Comparison of ENCODE assay signal across 16 mouse cellular contexts in genomic region chr9:46423184-46423967, GRCm38 (mm10).
A peak's percentile ranks its signal among the peaks of the same experiment; 100 is the strongest.
DNase-seq lines count a peak whose midpoint lies in the region; ATAC-seq and TF ChIP-seq lines count a peak whose summit lies in the region.
"Had no signal": no experiment of that assay in that cellular context is flagged by ENCODE, and none has a peak within 500 bp of the region (broad histone marks: within the 10 kb centered on the region; RNA-seq: fewer than 3 reads in every experiment).

No protein-coding gene starts in this region.

- H3K79me2 ChIP-seq in MEL (ENCODE audit: control insufficient read depth, insufficient read depth, low read length, poor library complexity) = no peaks in the 10 kb centered on the region

- no peak overlapping the region for H3K4me3 ChIP-seq in midbrain, postnatal 0 days (ENCODE audit: low read depth, low read length)
- H3K4me3 ChIP-seq in midbrain, embryonic 11.5 days (ENCODE audit: low read depth, low read length) = no peak overlapping the region
- H3K4me3 ChIP-seq in MEL (ENCODE audit: control insufficient read depth in 1 of 2, insufficient read depth in 1 of 2, low read depth in 2 of 2, low read length in 2 of 2) = no peak overlapping the region
- H3K4me3 ChIP-seq: erythroblast, embryonic 14.5 days; limb, embryonic 15.5 days had no signal

- H3K27me3 ChIP-seq in midbrain, postnatal 0 days (ENCODE audit: insufficient read depth, low read length) = no peaks in the 10 kb centered on the region
- no peaks in the 10 kb centered on the region for H3K27me3 ChIP-seq in midbrain, embryonic 11.5 days (ENCODE audit: control insufficient read depth, insufficient read depth, low read length)
- H3K27me3 ChIP-seq in MEL (ENCODE audit: control insufficient read depth in 1 of 2, insufficient read depth in 2 of 2, low read length in 2 of 2) = no peaks in the 10 kb centered on the region

- no peaks in the 10 kb centered on the region for H3K9me3 ChIP-seq in midbrain, postnatal 0 days (ENCODE audit: low read length)
- H3K9me3 ChIP-seq in midbrain, embryonic 11.5 days (ENCODE audit: control insufficient read depth, low read length) = no peaks in the 10 kb centered on the region
- H3K9me3 ChIP-seq in MEL (replicated peaks; ENCODE audit: insufficient read depth, low read length) = no peaks in the 10 kb centered on the region
- H3K9me3 ChIP-seq: limb, embryonic 15.5 days had no signal

- no peaks in the 10 kb centered on the region for H3K36me3 ChIP-seq in midbrain, postnatal 0 days (ENCODE audit: insufficient read depth, low read length)
- H3K36me3 ChIP-seq in midbrain, embryonic 11.5 days (ENCODE audit: control insufficient read depth, insufficient read depth, low read length) = no peaks in the 10 kb centered on the region
- H3K36me3 ChIP-seq in MEL (ENCODE audit: control insufficient read depth in 1 of 2, insufficient read depth in 2 of 2, low read length in 2 of 2) = no peaks in the 10 kb centered on the region
- H3K36me3 ChIP-seq: limb, embryonic 15.5 days had no signal

- H3K4me2 ChIP-seq in midbrain, postnatal 0 days (ENCODE audit: low read depth, low read length, poor library complexity, severe bottlenecking) = no peak overlapping the region
- H3K4me2 ChIP-seq in midbrain, embryonic 11.5 days = no peak overlapping the region
- H3K4me2 ChIP-seq: limb, embryonic 15.5 days had no signal

- peaks cover 5% of the 10 kb centered on the region for H3K4me1 ChIP-seq in midbrain, postnatal 0 days (ENCODE audit: insufficient read depth, low read length)
- no peaks in the 10 kb centered on the region for H3K4me1 ChIP-seq in midbrain, embryonic 11.5 days (ENCODE audit: control insufficient read depth, insufficient read depth, low read length)
- H3K4me1 ChIP-seq in MEL (ENCODE audit: control insufficient read depth in 1 of 2, insufficient read depth in 2 of 2, low read length in 2 of 2) = no peaks in the 10 kb centered on the region
- H3K4me1 ChIP-seq: limb, embryonic 15.5 days had no signal

- no peak overlapping the region for H3K9ac ChIP-seq in midbrain, postnatal 0 days (replicated peaks; ENCODE audit: low read length, poor library complexity, severe bottlenecking)
- H3K9ac ChIP-seq in midbrain, embryonic 11.5 days (ENCODE audit: low read length) = no peak overlapping the region
- no peak overlapping the region for H3K9ac ChIP-seq in MEL (ENCODE audit: control insufficient read depth, low read depth, low read length, poor library complexity, severe bottlenecking)
- H3K9ac ChIP-seq: limb, embryonic 15.5 days had no signal

- TF ChIP-seq EP300 in MEL (IDR thresholded peaks at IDR 0.05; ENCODE audit: low read depth in 1 of 2, low read length in 2 of 2) = no peak

- WGBS in midbrain, postnatal 0 days = 77% methylated on average over 12 of the region's 12 CpGs
- 86% methylated on average over 12 of the region's 12 CpGs for WGBS in midbrain, embryonic 11.5 days

- TF ChIP-seq RAD21 in MEL (IDR thresholded peaks at IDR 0.05; ENCODE audit: low read depth, low read length) = no peak

- no peak for ATAC-seq in midbrain, postnatal 0 days (ENCODE audit: low FRiP score)
- no peak for ATAC-seq in midbrain, embryonic 11.5 days (ENCODE audit: low FRiP score)
- ATAC-seq: intestine, embryonic 16.5 days; lung, postnatal 0 days had no signal

- no peak for TF ChIP-seq POLR2A in MEL (IDR thresholded peaks at IDR 0.05; ENCODE audit: control insufficient read depth in 1 of 2, insufficient read depth in 1 of 2, low read depth in 1 of 2, low read length in 2 of 2, poor library complexity in 1 of 2)
- TF ChIP-seq POLR2A in brain, embryonic 14.5 days (IDR thresholded peaks at IDR 0.05; ENCODE audit: borderline replicate concordance, extremely low read depth, insufficient read depth, insufficient read length, poor library complexity, severe bottlenecking) = no peak

- peak; percentile 31 for DNase-seq in midbrain, postnatal 0 days (ENCODE audit: low spot score)
- no peak for DNase-seq in midbrain, embryonic 11.5 days (ENCODE audit: low spot score, missing footprints)
- DNase-seq in MEL (ENCODE audit: low read depth, low spot score) = peak; percentile 6
- DNase-seq in brain, embryonic 14.5 days (ENCODE audit: low read depth) = peak; percentile 26
- DNase-seq in mesoderm, embryonic 11.5 days (ENCODE audit: low read depth, low spot score) = peak; percentile 45
- DNase-seq in testis, postnatal 14 days (ENCODE audit: low spot score) = no peak
- no peak for DNase-seq in B cell, adult 2 months
- no peak for DNase-seq in thymus, postnatal 14 days
- DNase-seq: cerebellum, adult 18-20 months; kidney, postnatal 36 days; midbrain, embryonic 14.5 days; thymus, postnatal 36 days had no signal

- H3K27ac ChIP-seq in midbrain, postnatal 0 days (ENCODE audit: low read depth, low read length) = no peak overlapping the region
- no peak overlapping the region for H3K27ac ChIP-seq in midbrain, embryonic 11.5 days (ENCODE audit: low read depth, low read length)
- H3K27ac ChIP-seq in MEL (ENCODE audit: control insufficient read depth, low read depth, low read length) = no peak overlapping the region
- H3K27ac ChIP-seq: limb, embryonic 15.5 days had no signal

- TF ChIP-seq CTCF in midbrain, postnatal 0 days (IDR thresholded peaks at IDR 0.05) = no peak
- no peak for TF ChIP-seq CTCF in MEL (IDR thresholded peaks at IDR 0.05 in 2 of 3, conservative IDR thresholded peaks at IDR 0.05 in 1 of 3; ENCODE audit: control insufficient read depth in 1 of 3, insufficient read depth in 1 of 3, low read depth in 2 of 3, low read length in 3 of 3, poor library complexity in 1 of 3, severe bottlenecking in 1 of 3)
- TF ChIP-seq CTCF in brain, embryonic 14.5 days (IDR thresholded peaks at IDR 0.05; ENCODE audit: borderline replicate concordance, extremely low read depth, insufficient read depth, insufficient read length) = no peak

TF ChIP-seq in MEL, 35 proteins besides CTCF, POLR2A, EP300 and RAD21:
- TF ChIP-seq ZNF384 (IDR thresholded peaks at IDR 0.05; ENCODE audit: low read depth, low read length) (no peak), RCOR1 (IDR thresholded peaks at IDR 0.05; ENCODE audit: low read depth, low read length) (no peak), POLR2AphosphoS5 (IDR thresholded peaks at IDR 0.05; ENCODE audit: borderline replicate concordance, low read depth, low read length) (no peak), ELF1 (IDR thresholded peaks at IDR 0.05; ENCODE audit: low read depth, low read length) (no peak), KAT2A (conservative IDR thresholded peaks at IDR 0.05; ENCODE audit: low read depth, low read length) (no peak), TBP (IDR thresholded peaks at IDR 0.05; ENCODE audit: low read depth, low read length) (no peak), POLR2AphosphoS2 (IDR thresholded peaks at IDR 0.05; ENCODE audit: low read length) (no peak), SMC3 (IDR thresholded peaks at IDR 0.05; ENCODE audit: low read depth, low read length) (no peak), TCF12 (IDR thresholded peaks at IDR 0.05; ENCODE audit: low read depth, low read length) (no peak), ETS1 (IDR thresholded peaks at IDR 0.05; ENCODE audit: low read depth, low read length) (no peak), MYC (IDR thresholded peaks at IDR 0.05; ENCODE audit: low read depth, low read length) (no peak), HCFC1 (IDR thresholded peaks at IDR 0.05; ENCODE audit: low read depth, low read length) (no peak), CHD1 (IDR thresholded peaks at IDR 0.05; ENCODE audit: low read depth, low read length) (no peak)

Comparison
In these comparisons a context has a peak if more than half of its experiments do, and no peak if none do; other contexts are left out.
1. DNase-seq: peak in midbrain, postnatal 0 days (single experiment), MEL (single experiment), brain, embryonic 14.5 days (single experiment) and mesoderm, embryonic 11.5 days (single experiment); none in midbrain, embryonic 11.5 days (single experiment), testis, postnatal 14 days (single experiment), B cell, adult 2 months (0 of 2) and thymus, postnatal 14 days (single experiment).